Mouse (Mus musculus) liver, embryonic 11.5 days (tissue): ENCODE data around the gene Tc2n. TPM values are rescaled to one million over a fixed set of nuclear protein-coding genes. Genes with fewer than 3 reads are reported as not detected.

Experiments used
- ATAC-seq: fragments of 200-750 bp; cut with Nextera tagmentation; replicated peaks from 2 replicates; pipeline ENCODE4 v1.8.0; 2017; ENCODE audit warnings: moderate number of reproducible peaks, mild to moderate bottlenecking, moderate TSS enrichment, moderate library complexity; ENCODE audit not compliant: low FRiP score
- DNase-seq: peaks from one replicate; pipeline ENCODE4 v3.0.0-alpha.2; 2017; ENCODE audit warnings: low spot score
- H3K27ac ChIP-seq: fragments of 300-500 bp; sonication (generic); 2 replicates; pipeline ENCODE4 v1.5.1; 2014; ENCODE audit warnings: mild to moderate bottlenecking, low read depth, low read length, control low read depth
- H3K27me3 ChIP-seq: fragments of 300-500 bp; sonication (generic); replicated peaks from 2 replicates; pipeline ENCODE4 v1.6.1; 2014; ENCODE audit warnings: low read length, mixed read lengths; ENCODE audit not compliant: control insufficient read depth, insufficient read depth
- H3K36me3 ChIP-seq: fragments of 300-500 bp; sonication (generic); 2 replicates; pipeline ENCODE4 v1.6.1; 2014; ENCODE audit warnings: mild to moderate bottlenecking, low read length, moderate library complexity, mixed read lengths; ENCODE audit not compliant: control insufficient read depth, insufficient read depth
- H3K4me1 ChIP-seq: fragments of 300-500 bp; sonication (generic); replicated peaks from 2 replicates; pipeline ENCODE4 v1.6.1; 2014; ENCODE audit warnings: low read length, mixed read lengths; ENCODE audit not compliant: control insufficient read depth, insufficient read depth
- H3K4me2 ChIP-seq: fragments of 300-500 bp; sonication (generic); 2 replicates; pipeline ENCODE4 v1.6.1; 2014; ENCODE audit warnings: mild to moderate bottlenecking, control low read depth, moderate library complexity
- H3K4me3 ChIP-seq: fragments of 300-500 bp; sonication (generic); 2 replicates; pipeline ENCODE4 v1.5.1; 2014; ENCODE audit warnings: low read depth, low read length, control low read depth
- H3K9ac ChIP-seq: fragments of 300-500 bp; sonication (generic); 2 replicates; pipeline ENCODE4 v1.6.1; 2014; ENCODE audit warnings: low read depth, low read length, control low read depth
- H3K9me3 ChIP-seq: fragments of 300-500 bp; sonication (generic); 2 replicates; pipeline ENCODE4 v1.6.1; 2016; ENCODE audit warnings: low read length, inconsistent platforms, mixed read lengths; ENCODE audit not compliant: control insufficient read depth
- WGBS: fragments of 180-500 bp; shearing (Covaris S2); extraction: QIAGEN DNeasy Blood & Tissue Kit; methylation state at CpG from one replicate; pipeline ENCODE4 v1.1.7; 2014; 5-methylcytosine and 5-hydroxymethylcytosine counted together
- polyA plus RNA-seq: library from polyadenylated mRNA; unstranded; fragments of >200 nt; fragmentation: Nextera tagmentation; extraction: Ambion mirVana; gene quantifications from 2 replicates; pipeline ENCODE4 v1.2.1, GENCODE M21; 2014

Gene Tc2n
- 0.11 TPM in 1 of 2 replicates, not detected in the other for polyA plus RNA-seq

- peak within 1 kb of the TSS; percentile 99 for H3K4me2 ChIP-seq
- 0 out of 2 replicates have a peak within 1 kb of the TSS, but pooled peaks have one; percentile 1 for H3K9ac ChIP-seq
- H3K4me3 ChIP-seq = peak within 1 kb of the TSS; percentile 59
- H3K9me3 ChIP-seq = no peaks in the 10 kb centered on the region
- ATAC-seq (peak; percentile 99), DNase-seq (peak; percentile 85)
- WGBS = under 1% methylated on average over 67 of the region's 75 CpGs
- H3K36me3 ChIP-seq = no peaks in the 10 kb centered on the region
- H3K27me3 ChIP-seq = peaks cover 7% of the 10 kb centered on the region
- no peaks in the 10 kb centered on the region for H3K4me1 ChIP-seq
- no peak within 1 kb of the TSS for H3K27ac ChIP-seq
Observed at GRCm38 (mm10) chr12:101718054-101718754, at the start of gene Tc2n. Tc2n (minus strand) TSS chr12:101718523.

DNA sequence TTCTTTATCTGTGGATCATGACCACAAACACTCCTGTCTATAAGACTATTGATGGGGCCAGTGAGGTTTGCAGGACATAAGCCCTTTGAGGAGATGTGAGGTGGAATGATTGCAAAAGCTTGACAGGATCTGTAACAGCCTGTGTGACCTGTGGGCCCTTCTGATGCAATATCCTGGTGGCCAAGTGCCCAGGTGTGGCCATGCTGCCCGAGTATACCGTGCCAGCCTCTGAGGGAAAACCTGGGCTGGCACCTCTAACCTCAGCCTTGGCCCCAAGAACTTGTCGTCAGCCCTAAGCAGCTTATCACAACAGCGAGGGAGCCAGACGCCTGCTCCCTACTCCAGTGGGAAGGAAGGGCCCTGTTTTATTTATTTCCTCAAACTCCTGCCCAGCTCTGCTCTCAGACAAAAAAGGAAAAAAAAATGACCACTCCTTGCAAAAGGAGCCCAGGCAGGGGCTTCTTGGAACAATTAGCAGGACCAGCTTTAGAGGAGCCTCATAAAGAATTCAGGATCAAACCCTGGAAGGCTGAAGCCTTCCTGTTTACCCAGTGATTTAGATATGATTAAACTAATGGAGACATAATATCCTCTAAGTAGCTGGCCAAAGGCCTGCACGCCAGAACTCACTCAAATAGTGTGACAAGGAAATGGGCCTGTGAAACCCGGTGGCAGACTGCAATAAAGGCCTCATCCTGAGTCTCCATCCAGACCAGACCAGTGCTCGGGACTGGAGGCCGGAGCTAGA is 49.2 kb upstream of the Tc2n start:
- H3K4me3 ChIP-seq = no peak overlapping the region
- H3K27ac ChIP-seq = no peak overlapping the region
- ATAC-seq = 0 out of 2 replicates have a peak, but pooled peaks have one; percentile 31
- no peak for DNase-seq
- H3K4me1 ChIP-seq = 0 out of 2 replicates have a peak, but pooled peaks cover 2% of the 10 kb centered on the region
- no peaks in the 10 kb centered on the region for H3K36me3 ChIP-seq
- 46% methylated on average over 9 of the region's 9 CpGs for WGBS
- H3K9me3 ChIP-seq = no peaks in the 10 kb centered on the region
- no peak overlapping the region for H3K9ac ChIP-seq
- no peaks in the 10 kb centered on the region for H3K27me3 ChIP-seq
- no peak overlapping the region for H3K4me2 ChIP-seq

GRCm38 (mm10) chr12:101766228-101766852 is 48.0 kb upstream of the Tc2n start:
- H3K4me3 ChIP-seq = no peak overlapping the region
- 0 out of 2 replicates have a peak, but pooled peaks cover 2% of the 10 kb centered on the region for H3K4me1 ChIP-seq
- no peaks in the 10 kb centered on the region for H3K36me3 ChIP-seq
- WGBS = 69% methylated on average over 3 of the region's 3 CpGs
- no peak overlapping the region for H3K9ac ChIP-seq
- no peaks in the 10 kb centered on the region for H3K9me3 ChIP-seq
- H3K4me2 ChIP-seq = no peak overlapping the region
- ATAC-seq (no peak), DNase-seq (no peak)
- H3K27me3 ChIP-seq = no peaks in the 10 kb centered on the region
- no peak overlapping the region for H3K27ac ChIP-seq

GRCm38 (mm10) chr12:101764870-101765269 is 46.5 kb upstream of the Tc2n start:
- 69% methylated on average over 5 of the region's 5 CpGs for WGBS
- H3K27me3 ChIP-seq = no peaks in the 10 kb centered on the region
- no peaks in the 10 kb centered on the region for H3K9me3 ChIP-seq
- H3K4me3 ChIP-seq = no peak overlapping the region
- 0 out of 2 replicates have a peak, but pooled peaks cover 2% of the 10 kb centered on the region for H3K4me1 ChIP-seq
- no peak overlapping the region for H3K9ac ChIP-seq
- no peak for DNase-seq
- H3K4me2 ChIP-seq = no peak overlapping the region
- no peaks in the 10 kb centered on the region for H3K36me3 ChIP-seq
- ATAC-seq = no peak
- no peak overlapping the region for H3K27ac ChIP-seq

DNA sequence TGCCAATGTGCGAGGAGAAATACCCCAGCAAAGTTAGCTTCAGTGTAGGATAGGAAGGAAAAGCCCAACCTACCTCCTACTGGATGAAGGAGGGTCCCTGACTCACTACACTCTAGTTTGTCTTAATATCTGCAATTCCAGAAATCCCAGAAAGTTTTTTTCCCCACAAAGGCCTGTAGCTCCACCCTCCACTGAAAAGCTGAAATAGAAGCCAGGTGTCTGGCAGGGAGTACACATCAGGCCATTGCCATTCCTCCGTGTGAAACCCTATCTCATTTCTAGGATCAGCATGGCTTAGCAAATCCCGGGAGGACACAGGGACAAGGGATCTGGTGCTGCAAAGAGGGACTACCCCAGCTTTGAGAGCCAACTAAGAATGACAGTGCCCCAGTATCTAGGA is 44.7 kb upstream of the Tc2n start:
- ATAC-seq = no peak
- no peaks in the 10 kb centered on the region for H3K27me3 ChIP-seq
- H3K9me3 ChIP-seq = no peaks in the 10 kb centered on the region
- no peak overlapping the region for H3K27ac ChIP-seq
- 73% methylated on average over 3 of the region's 3 CpGs for WGBS
- H3K4me1 ChIP-seq = 0 out of 2 replicates have a peak, but pooled peaks cover 2% of the 10 kb centered on the region
- no peak overlapping the region for H3K9ac ChIP-seq
- H3K36me3 ChIP-seq = no peaks in the 10 kb centered on the region
- H3K4me2 ChIP-seq = no peak overlapping the region
- no peak overlapping the region for H3K4me3 ChIP-seq
- DNase-seq = no peak

GRCm38 (mm10) chr12:101762054-101762453 is 43.7 kb upstream of the Tc2n start:
- no peak overlapping the region for H3K27ac ChIP-seq
- ATAC-seq = no peak
- H3K4me1 ChIP-seq = no peaks in the 10 kb centered on the region
- WGBS = 80% methylated on average over 5 of the region's 5 CpGs
- no peaks in the 10 kb centered on the region for H3K27me3 ChIP-seq
- no peak overlapping the region for H3K4me2 ChIP-seq
- DNase-seq = no peak
- no peaks in the 10 kb centered on the region for H3K9me3 ChIP-seq
- H3K36me3 ChIP-seq = no peaks in the 10 kb centered on the region
- H3K9ac ChIP-seq = no peak overlapping the region
- H3K4me3 ChIP-seq = no peak overlapping the region

DNA sequence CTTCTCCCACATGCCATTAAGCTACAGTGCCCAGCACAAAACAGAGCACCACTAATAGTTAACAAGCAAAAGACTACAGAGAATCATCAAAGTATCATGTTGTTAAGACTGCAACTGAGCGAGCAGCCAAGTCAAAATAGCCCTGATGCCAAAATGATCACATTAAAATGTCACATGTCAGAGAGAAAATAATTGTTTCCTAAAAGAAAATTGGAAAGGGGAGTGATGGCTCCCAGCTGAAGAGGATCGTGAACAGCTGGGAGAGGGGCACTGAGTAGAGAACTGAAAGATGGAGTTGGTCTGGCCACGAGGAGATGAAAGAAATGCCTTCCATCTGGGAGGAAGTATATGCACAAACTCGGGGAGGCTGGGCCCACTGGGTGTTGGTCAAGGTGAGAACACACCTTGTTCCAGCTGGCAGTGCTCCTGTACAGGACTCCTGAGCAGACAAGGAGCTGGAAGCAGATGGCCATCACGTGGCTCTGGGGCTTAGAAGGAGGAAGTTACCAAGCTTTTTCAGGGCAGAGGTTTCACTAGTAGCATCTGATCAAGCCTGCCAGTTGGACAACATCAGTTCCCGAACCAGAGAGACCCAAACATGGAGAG is 41.2 kb upstream of the Tc2n start:
- H3K27ac ChIP-seq = no peak overlapping the region
- H3K9me3 ChIP-seq = no peaks in the 10 kb centered on the region
- no peaks in the 10 kb centered on the region for H3K36me3 ChIP-seq
- H3K4me3 ChIP-seq = no peak overlapping the region
- ATAC-seq (no peak), DNase-seq (no peak)
- no peaks in the 10 kb centered on the region for H3K27me3 ChIP-seq
- no peaks in the 10 kb centered on the region for H3K4me1 ChIP-seq
- WGBS = 56% methylated on average over 6 of the region's 6 CpGs
- H3K4me2 ChIP-seq = no peak overlapping the region
- no peak overlapping the region for H3K9ac ChIP-seq

GRCm38 (mm10) chr12:101758698-101759097 is 40.4 kb upstream of the Tc2n start:
- no peaks in the 10 kb centered on the region for H3K36me3 ChIP-seq
- no peak for DNase-seq
- H3K9me3 ChIP-seq = no peaks in the 10 kb centered on the region
- no peak overlapping the region for H3K4me3 ChIP-seq
- no peak overlapping the region for H3K9ac ChIP-seq
- no peaks in the 10 kb centered on the region for H3K4me1 ChIP-seq
- H3K27me3 ChIP-seq = no peaks in the 10 kb centered on the region
- H3K27ac ChIP-seq = no peak overlapping the region
- H3K4me2 ChIP-seq = no peak overlapping the region
- no peak for ATAC-seq
